Mouse (Mus musculus): ENCODE results near the gene Rimbp2. TPM values are rescaled to one million over a fixed set of nuclear protein-coding genes. Genes with fewer than 3 reads are reported as not detected.

Rimbp2 gene
- total and polyA plus RNA-seq, 3 experiments = not detected

- H3K27ac ChIP-seq (ENCODE audit: insufficient read depth, low read depth) = no peak overlapping the region
- in situ Hi-C loops (cut with MboI; ENCODE audit: low pct_ligation_motif_present, low pct_unique_long_range_greater_than_20kb, low sequenced_read_pairs) = loop anchor here (25.0 kb wide), 1 partner anchor 1389 kb away; no protein-coding TSS in a partner anchor
- dilution Hi-C loops (cut with MboI; ENCODE audit: extremely low pct_ligation_motif_present, extremely low pct_unique_long_range_greater_than_20kb, low sequenced_read_pairs) = no loop called here
- no peaks in the 10 kb centered on the region for H3K4me1 ChIP-seq (ENCODE audit: control insufficient read depth in 1 of 2, insufficient read depth in 2 of 2)
- no peak overlapping the region for H3K4me2 ChIP-seq (ENCODE audit: insufficient read depth, low read depth, poor library complexity, severe bottlenecking)
- no peak overlapping the region for H3K9ac ChIP-seq (ENCODE audit: insufficient read depth, low read depth)
- peaks cover 0 to under 1% of the 10 kb centered on the region in 2 experiments for H3K36me3 ChIP-seq (replicated peaks in 1 of 2; ENCODE audit: control insufficient read depth in 1 of 2, insufficient read depth in 1 of 2, low read length in 1 of 2)
- DNase-seq (ENCODE audit: extremely low read depth) = no peak
- H3K79me2 ChIP-seq (replicated peaks; ENCODE audit: control insufficient read depth, extremely low read depth, insufficient read depth, poor library complexity, severe bottlenecking) = no peaks in the 10 kb centered on the region
- TF ChIP-seq JUN (IDR thresholded peaks at IDR 0.05; ENCODE audit: insufficient read depth, low read depth, low read length) = no peak
- no peak for TF ChIP-seq MAZ (IDR thresholded peaks at IDR 0.05; ENCODE audit: low read depth, low read length)
- no peak for TF ChIP-seq SMC3 (IDR thresholded peaks at IDR 0.05; ENCODE audit: low read depth, low read length)
- no peak for TF ChIP-seq POLR2A (IDR thresholded peaks at IDR 0.05; ENCODE audit: low read depth, low read length)
- no peak for TF ChIP-seq USF2 (conservative IDR thresholded peaks at IDR 0.05; ENCODE audit: low read depth, low read length)
- TF ChIP-seq NRF1 (IDR thresholded peaks at IDR 0.05; ENCODE audit: low read depth, low read length) = no peak
- no peak for TF ChIP-seq NELFE (IDR thresholded peaks at IDR 0.05; ENCODE audit: low read depth, low read length)
- no peak for TF ChIP-seq RCOR1 (conservative IDR thresholded peaks at IDR 0.05; ENCODE audit: low read depth, low read length)
- TF ChIP-seq EP300 (IDR thresholded peaks at IDR 0.05; ENCODE audit: low read length) = no peak
- TF ChIP-seq JUND (conservative IDR thresholded peaks at IDR 0.05; ENCODE audit: low read depth, low read length) = no peak
- TF ChIP-seq ZC3H11A (IDR thresholded peaks at IDR 0.05; ENCODE audit: low read depth, low read length) = no peak
- TF ChIP-seq USF1 (IDR thresholded peaks at IDR 0.05; ENCODE audit: low read depth, low read length) = no peak
- TF ChIP-seq ELF1 (IDR thresholded peaks at IDR 0.05; ENCODE audit: low read depth, low read length) = no peak
- no peak for TF ChIP-seq KAT2A (IDR thresholded peaks at IDR 0.05; ENCODE audit: insufficient replicate concordance, low read length)
- no peak for TF ChIP-seq CHD2 (IDR thresholded peaks at IDR 0.05; ENCODE audit: low read length)
- no peak for TF ChIP-seq ZNF384 (IDR thresholded peaks at IDR 0.05; ENCODE audit: low read depth, low read length)
- TF ChIP-seq IRF4 (IDR thresholded peaks at IDR 0.05; ENCODE audit: low read depth, low read length) = no peak
- no peak for TF ChIP-seq BHLHE40 (IDR thresholded peaks at IDR 0.05; ENCODE audit: low read depth, low read length)
- no peak for TF ChIP-seq MXI1 (IDR thresholded peaks at IDR 0.05; ENCODE audit: low read depth, low read length)
- H3K27me3 ChIP-seq (replicated peaks) = no peaks in the 10 kb centered on the region
- H3K4me3 ChIP-seq (replicated peaks in 1 of 3; ENCODE audit: low read depth in 2 of 3, low read length in 2 of 3, poor library complexity in 1 of 3) = no peak overlapping the region
- H3K9me3 ChIP-seq (replicated peaks; ENCODE audit: low read length) = peaks cover 3% of the 10 kb centered on the region
Observed at GRCm38 (mm10) chr5:129000706-129001468, 47.6 kb upstream of the Rimbp2 start.
